Mouse (Mus musculus) bone marrow macrophage, adult 2 months (primary cell): ENCODE data around the gene Rab7.

Experiments
- CTCF ChIP-seq: IDR thresholded peaks from 2 replicates; pipeline ENCODE4 v1.5.1; 2012; ENCODE audit warnings: low read depth, mild to moderate bottlenecking, low read length, moderate library complexity
- POLR2A ChIP-seq: IDR thresholded peaks from 2 replicates; pipeline ENCODE4 v1.6.1; 2012; ENCODE audit warnings: mild to moderate bottlenecking, low read depth, low read length, borderline replicate concordance

DNA sequence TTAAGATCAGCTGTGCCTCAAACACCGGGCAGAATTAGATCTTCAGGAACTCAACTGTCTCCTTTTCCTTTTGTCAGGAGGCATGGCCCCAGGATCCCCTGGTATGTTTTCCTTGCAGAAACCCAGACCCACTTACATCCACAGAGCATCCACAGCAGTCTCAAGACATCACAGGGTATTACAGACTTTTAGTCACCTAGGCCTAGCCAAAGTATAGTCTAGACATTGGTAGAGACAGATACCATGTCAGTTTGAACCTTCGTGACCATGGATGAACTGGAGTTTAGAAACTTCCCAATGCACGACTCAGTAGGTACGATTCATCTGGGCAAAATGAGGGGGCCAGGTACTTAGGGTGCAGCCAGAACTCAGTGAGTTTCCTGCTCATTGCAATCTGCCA is 46.7 kb downstream of the Rab7 start:
- TF ChIP-seq CTCF (no peak), POLR2A (no peak)
